Mouse (Mus musculus): ENCODE data around the gene Lbr.

The Lbr gene

GRCm38 (mm10) chr1:181771871-181772270 is 71.0 kb downstream of the Lbr start:
- no peak for DNase-seq (ENCODE audit: low spot score)

- DNase-seq (ENCODE audit: low spot score) = peak; percentile 41
These were observed 73.5 kb downstream of the Lbr start for GRCm38 (mm10) chr1:181769392-181769791.
